Mouse (Mus musculus): ENCODE data around the gene Nfib. TPM values are rescaled to one million over a fixed set of nuclear protein-coding genes. Genes with fewer than 3 reads are reported as not detected.

The Nfib gene
- polyA plus RNA-seq, 1 experiment from 2014 or later = 204 TPM

DNA sequence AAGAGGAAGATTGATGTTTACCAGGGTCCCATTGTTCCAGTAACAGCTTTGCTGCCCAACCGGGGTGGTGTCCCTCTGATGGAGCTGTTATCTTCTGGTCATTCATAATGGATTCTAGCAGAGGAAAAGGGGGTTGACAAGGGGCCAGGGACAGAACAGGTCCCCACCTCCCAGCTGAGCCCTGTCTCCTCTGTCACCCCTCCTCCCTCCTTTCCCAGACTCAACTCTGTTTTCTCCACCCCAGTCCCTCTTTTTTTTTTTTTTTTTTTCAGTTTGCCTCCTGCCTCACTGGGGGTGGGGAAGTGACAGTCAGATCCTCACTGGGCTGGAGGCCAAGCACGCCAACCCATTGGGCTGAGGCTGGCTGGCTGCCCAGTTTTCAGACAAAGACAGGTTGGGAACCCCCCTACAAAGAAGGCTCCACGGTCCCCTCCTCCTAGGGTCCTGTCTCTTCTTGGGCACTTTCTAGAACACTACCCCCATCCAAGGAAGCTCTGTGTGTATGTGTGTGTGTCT is 83.2 kb downstream of the Nfib start:
- no peaks in the 10 kb centered on the region for H3K36me3 ChIP-seq (ENCODE audit: poor library complexity, severe bottlenecking)
- ATAC-seq = peak; percentile 86
- H3K9me3 ChIP-seq (replicated peaks) = no peaks in the 10 kb centered on the region
- peak overlapping the region; percentile 27 for H3K4me2 ChIP-seq
- H3K27me3 ChIP-seq = no peaks in the 10 kb centered on the region
- H3K4me3 ChIP-seq = no peak overlapping the region
- H3K27ac ChIP-seq = peak overlapping the region; percentile 93
- WGBS = 8% methylated on average over 3 of the region's 3 CpGs
- H3K4me1 ChIP-seq = peaks cover 65% of the 10 kb centered on the region
- H3K9ac ChIP-seq = no peak overlapping the region

DNA sequence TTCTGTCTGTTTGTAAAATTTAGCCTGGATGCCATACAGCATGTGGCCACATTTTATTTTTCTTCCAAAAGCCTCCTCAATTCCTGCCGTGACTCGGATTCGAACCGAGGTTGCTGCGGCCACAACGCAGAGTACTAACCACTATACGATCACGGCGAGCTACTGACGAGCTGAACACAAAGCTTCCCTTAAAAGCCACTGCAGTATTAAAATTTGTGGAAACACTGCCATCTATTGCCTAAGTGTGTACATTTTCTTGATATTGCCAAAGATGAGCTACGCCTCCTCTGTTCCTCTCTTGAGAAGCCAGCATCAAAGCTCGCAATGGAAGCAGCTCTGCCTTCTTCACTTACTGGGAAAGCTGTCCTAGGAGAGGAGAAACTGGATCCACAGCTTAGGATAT is 86.0 kb downstream of the Nfib start:
- Histone ChIP-seq H3K4me1 (peaks cover 64% of the 10 kb centered on the region), H3K36me3 (ENCODE audit: poor library complexity, severe bottlenecking) (no peaks in the 10 kb centered on the region), H3K9me3 (replicated peaks) (no peaks in the 10 kb centered on the region), H3K27ac (peak overlapping the region; percentile 65), H3K9ac (no peak overlapping the region), H3K4me2 (no peak overlapping the region), H3K27me3 (no peaks in the 10 kb centered on the region), H3K4me3 (no peak overlapping the region)
- 59% methylated on average over 12 of the region's 12 CpGs for WGBS
- peak; percentile 59 for ATAC-seq

DNA sequence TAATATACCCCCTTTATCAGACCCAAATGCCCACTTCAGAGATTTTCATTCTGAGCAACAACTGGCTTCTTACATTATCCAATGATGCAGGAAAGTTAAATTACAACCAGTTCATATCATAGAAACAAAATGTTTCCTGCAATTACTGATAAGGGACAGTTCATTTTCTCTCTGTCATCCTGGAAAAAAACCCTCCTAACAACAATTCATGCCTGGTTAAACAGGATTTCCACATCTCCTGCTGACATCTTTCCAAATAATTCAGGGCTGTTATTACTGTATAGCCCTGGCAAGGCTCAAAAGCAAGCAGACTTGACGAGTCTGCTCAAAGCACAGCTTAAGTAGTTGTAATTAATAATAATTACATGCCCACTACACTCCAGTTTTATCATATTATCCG is 86.5 kb downstream of the Nfib start:
- H3K27me3 ChIP-seq = no peaks in the 10 kb centered on the region
- no peaks in the 10 kb centered on the region for H3K9me3 ChIP-seq (replicated peaks)
- no peak overlapping the region for H3K4me3 ChIP-seq
- 0 out of 2 replicates have a peak overlapping the region, but pooled peaks have one; percentile 65 for H3K27ac ChIP-seq
- ATAC-seq = no peak
- H3K9ac ChIP-seq = no peak overlapping the region
- 25% methylated on average over 2 of the region's 2 CpGs for WGBS
- peaks cover 68% of the 10 kb centered on the region for H3K4me1 ChIP-seq
- no peak overlapping the region for H3K4me2 ChIP-seq
- H3K36me3 ChIP-seq (ENCODE audit: poor library complexity, severe bottlenecking) = no peaks in the 10 kb centered on the region

DNA sequence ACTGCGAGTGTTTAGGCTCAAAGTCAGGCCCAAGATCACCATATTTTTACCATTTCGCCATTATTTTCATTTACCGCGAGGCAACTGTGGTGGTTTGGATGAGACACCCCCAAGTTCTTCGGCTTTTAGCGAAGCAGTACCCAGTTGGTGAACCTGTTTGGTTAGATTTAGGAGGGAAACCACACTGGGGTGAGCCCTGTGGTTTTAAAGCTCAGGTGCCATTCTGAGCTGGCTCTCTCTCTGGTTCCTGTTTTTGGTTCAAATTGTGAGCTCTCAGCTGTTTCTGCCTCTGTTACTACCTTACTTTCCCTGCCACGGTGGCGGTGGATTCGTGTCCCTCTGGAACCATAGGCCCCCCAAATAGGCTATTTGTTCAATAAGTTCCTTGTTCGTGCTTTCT is 88.3 kb downstream of the Nfib start:
- H3K4me1 ChIP-seq = peaks cover 61% of the 10 kb centered on the region
- no peaks in the 10 kb centered on the region for H3K36me3 ChIP-seq (ENCODE audit: poor library complexity, severe bottlenecking)
- no peak overlapping the region for H3K4me2 ChIP-seq

DNA sequence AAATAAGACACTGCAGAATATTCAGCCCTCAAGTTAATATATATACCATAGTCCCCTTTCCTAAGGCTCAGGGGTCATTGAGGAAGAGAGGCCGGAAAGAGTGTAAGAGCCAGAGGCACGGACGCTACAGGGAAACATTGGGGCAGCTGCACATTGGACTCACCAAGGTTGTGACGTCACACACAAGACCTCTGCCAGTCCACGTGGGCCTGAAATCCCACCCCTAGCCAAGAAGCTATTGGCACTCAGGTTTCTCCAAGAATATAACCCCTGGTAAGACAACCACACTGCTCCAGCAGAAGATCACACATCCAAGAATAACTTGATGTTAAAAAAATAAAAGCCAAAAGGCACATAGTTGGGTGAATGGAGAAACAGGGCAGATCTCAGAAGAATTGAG is 89.8 kb downstream of the Nfib start:
- Histone ChIP-seq H3K9ac (no peak overlapping the region), H3K4me2 (no peak overlapping the region), H3K27ac (no peak overlapping the region), H3K4me3 (no peak overlapping the region), H3K27me3 (no peaks in the 10 kb centered on the region), H3K36me3 (ENCODE audit: poor library complexity, severe bottlenecking) (no peaks in the 10 kb centered on the region), H3K4me1 (peaks cover 45% of the 10 kb centered on the region), H3K9me3 (replicated peaks) (no peaks in the 10 kb centered on the region)
- no peak for ATAC-seq
- 94% methylated on average over 5 of the region's 5 CpGs for WGBS

More for the DNA sequence above, 88.3 kb downstream of the Nfib start:
- Histone ChIP-seq H3K4me3 (no peak overlapping the region), H3K27ac (no peak overlapping the region), H3K9me3 (replicated peaks) (no peaks in the 10 kb centered on the region), H3K9ac (no peak overlapping the region), H3K27me3 (no peaks in the 10 kb centered on the region)
- no peak for ATAC-seq
- WGBS = 93% methylated on average over 10 of the region's 10 CpGs

DNA sequence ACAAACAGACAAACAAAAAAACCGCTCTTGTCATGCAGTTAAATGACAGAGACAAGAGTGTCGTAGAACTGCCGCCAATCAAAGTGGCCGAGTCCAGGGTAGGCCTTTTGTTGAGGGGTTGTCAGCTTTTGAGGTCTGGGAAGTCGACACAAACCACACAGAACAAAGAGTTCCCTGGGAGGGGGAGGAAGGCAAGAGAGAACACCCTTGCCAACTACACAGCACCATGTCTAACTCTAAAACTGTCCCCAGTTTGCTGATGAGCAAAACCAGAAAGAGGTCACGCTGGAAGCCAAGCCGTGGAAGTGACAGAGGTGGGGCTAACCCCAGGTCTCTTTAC is 91.1 kb downstream of the Nfib start:
- no peak overlapping the region; the same call in 1 of the 2 replicates for H3K9ac ChIP-seq
- H3K27ac ChIP-seq = peak overlapping the region; percentile 60
- no peaks in the 10 kb centered on the region for H3K27me3 ChIP-seq
- H3K36me3 ChIP-seq (ENCODE audit: poor library complexity, severe bottlenecking) = no peaks in the 10 kb centered on the region
- 16% methylated on average over 7 of the region's 7 CpGs for WGBS
- no peak overlapping the region for H3K4me3 ChIP-seq
- H3K9me3 ChIP-seq (replicated peaks) = no peaks in the 10 kb centered on the region
- peaks cover 37% of the 10 kb centered on the region for H3K4me1 ChIP-seq
- ATAC-seq = peak; percentile 57
- peak overlapping the region; percentile 37; the same call in 1 of the 2 replicates for H3K4me2 ChIP-seq

DNA sequence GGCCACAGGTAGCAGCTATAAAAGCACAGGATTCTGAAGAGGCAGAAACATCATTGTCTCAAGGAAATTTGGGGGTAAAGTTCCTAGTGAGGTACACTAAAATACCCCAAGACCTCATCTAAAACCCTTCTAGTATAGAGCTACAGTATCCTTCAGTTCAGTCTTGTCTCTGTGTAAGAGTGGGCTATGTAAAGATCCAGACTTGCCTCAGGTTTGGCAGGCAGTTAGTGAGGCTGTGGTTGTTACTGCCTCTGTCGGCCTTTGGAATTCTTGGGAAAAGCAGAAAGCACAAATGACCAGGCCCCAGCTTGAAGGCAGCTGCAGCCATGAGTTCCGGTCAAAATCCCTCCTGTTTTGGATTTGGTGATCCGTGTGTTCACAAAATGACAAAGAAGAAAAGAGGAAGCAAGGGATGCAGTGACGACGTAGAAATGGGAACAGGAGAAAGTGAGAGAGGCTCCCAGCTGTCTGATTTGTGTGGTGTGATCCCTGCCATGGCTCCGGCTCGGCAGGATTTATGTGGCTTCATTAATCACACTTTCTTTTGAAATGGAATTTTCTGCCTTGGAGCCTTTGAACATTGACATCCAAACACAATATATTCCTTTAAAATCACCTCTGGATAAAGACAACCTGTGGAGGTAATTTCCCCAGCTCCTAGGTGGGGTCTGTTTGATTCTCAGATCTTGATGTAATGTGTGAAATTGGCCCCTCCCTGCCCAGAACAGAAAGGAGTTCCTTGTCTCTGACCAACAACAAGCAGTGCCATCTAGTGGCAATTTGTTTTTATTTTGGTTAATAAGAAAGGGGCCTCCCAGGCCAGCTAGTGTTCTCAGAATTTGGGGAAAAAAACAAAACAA is 91.7 kb downstream of the Nfib start:
- Histone ChIP-seq H3K27me3 (no peaks in the 10 kb centered on the region), H3K4me1 (peaks cover 31% of the 10 kb centered on the region), H3K4me3 (no peak overlapping the region), H3K36me3 (ENCODE audit: poor library complexity, severe bottlenecking) (no peaks in the 10 kb centered on the region), H3K4me2 (peak overlapping the region; percentile 37), H3K9ac (no peak overlapping the region), H3K9me3 (replicated peaks) (no peaks in the 10 kb centered on the region), H3K27ac (peak overlapping the region; percentile 60)
- ATAC-seq = peak; percentile 85
- 26% methylated on average over 7 of the region's 7 CpGs for WGBS

DNA sequence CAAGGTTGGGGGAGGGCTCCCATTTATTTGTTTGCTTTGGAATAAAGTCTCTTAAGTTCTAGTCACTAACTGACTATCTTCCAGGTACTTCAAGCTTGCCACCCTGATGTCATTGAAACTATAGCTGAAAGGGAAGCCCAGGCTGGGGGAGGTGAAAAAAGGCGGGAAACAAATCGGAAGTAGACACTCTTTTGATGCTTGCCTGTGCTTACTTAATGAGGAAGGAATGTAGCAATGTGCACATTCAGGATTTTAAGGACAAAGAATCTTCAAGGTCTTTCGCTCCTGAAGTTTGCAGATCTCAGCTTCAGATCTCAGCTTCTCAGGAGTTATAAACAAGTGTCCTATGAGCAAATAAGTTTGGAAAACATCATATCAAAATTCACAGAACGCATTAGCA is 95.9 kb downstream of the Nfib start:
- ATAC-seq = no peak
- Histone ChIP-seq H3K36me3 (ENCODE audit: poor library complexity, severe bottlenecking) (no peaks in the 10 kb centered on the region), H3K4me2 (no peak overlapping the region), H3K4me1 (peaks cover 35% of the 10 kb centered on the region), H3K27me3 (no peaks in the 10 kb centered on the region), H3K4me3 (no peak overlapping the region), H3K9ac (no peak overlapping the region), H3K9me3 (replicated peaks) (no peaks in the 10 kb centered on the region), H3K27ac (no peak overlapping the region)
- 54% methylated on average over 4 of the region's 4 CpGs for WGBS

DNA sequence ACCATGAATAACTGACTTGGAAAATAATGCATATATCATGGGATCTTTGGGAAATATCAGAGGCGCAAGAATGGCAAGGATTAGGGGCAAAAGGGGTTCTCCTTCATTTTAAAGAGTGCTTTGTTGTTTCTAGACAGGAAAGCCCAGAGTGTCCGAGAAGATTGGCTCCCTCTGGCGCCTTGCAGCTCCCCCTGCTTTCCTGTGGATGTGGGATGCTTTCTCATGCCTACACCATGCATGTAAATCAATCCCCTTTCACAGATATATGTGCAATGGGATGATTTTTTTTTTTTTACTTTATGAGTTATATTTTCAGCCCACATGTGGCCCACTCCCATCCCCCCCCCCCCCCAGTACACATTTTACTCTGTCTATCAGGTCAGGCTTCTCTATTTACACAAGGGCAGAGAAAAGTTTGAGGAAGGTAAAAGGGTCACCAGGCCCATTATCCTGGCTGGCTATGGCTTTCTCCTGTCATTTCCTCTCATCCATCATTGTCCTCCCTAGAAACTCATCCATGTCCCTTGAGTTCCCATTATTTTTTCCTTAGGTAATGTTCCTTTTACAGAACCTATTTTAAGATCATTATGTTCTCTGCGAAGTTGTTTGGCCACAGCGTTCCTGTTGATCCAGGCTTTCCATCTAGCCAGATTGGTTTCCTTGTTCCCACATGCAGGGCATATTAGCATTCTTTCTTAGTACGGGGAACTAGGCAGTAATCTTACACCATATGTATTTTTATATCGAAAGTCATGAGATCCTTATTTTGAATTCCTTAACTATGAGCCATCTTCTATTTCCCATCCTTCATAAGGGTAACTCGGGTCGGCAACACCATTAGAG is 96.6 kb downstream of the Nfib start:
- H3K36me3 ChIP-seq (ENCODE audit: poor library complexity, severe bottlenecking) = no peaks in the 10 kb centered on the region
- peaks cover 33% of the 10 kb centered on the region for H3K4me1 ChIP-seq
- ATAC-seq = no peak
- 84% methylated on average over 9 of the region's 9 CpGs for WGBS
- no peak overlapping the region for H3K27ac ChIP-seq
- H3K9ac ChIP-seq = no peak overlapping the region
- H3K4me2 ChIP-seq = no peak overlapping the region
- H3K27me3 ChIP-seq = no peaks in the 10 kb centered on the region
- H3K9me3 ChIP-seq (replicated peaks) = no peaks in the 10 kb centered on the region
- H3K4me3 ChIP-seq = no peak overlapping the region

DNA sequence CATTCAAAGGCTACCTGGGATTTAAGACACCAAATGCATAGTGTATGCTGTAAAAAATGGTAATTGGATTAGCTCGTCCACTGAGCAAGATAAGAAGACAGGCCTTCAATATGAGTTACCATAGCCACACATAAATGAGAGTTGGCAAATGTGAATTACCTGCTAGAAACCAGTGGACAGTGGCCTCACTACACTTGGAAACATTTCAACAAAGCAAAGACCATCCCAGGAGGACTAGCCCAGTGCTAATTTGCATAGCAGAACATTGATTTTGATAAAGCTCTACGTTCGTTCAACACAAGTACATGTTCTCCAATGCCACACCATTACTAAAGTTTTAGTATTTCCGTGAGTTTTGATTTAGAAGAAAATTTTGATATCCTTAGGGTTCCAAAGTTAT is 98.3 kb downstream of the Nfib start:
- WGBS = 76% methylated on average over 4 of the region's 4 CpGs

DNA sequence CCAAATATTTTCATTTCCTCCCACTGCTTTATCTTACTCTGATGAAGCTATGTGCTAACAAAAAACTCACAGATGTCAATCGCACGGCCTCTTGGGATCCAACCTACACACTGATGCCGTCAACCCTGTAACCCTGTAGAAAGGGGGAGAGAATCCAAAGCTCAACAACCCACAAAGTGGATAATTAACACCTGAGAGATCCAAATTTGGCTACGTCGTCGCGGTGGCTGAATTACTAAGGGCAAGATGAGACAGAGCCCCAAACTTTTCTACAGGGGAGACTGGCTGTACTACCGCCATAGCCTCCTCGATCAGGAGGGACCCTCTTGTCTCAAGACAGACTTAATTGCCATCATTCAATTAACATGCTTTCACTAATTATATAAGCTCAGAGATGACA is 99.2 kb downstream of the Nfib start:
- H3K36me3 ChIP-seq (ENCODE audit: poor library complexity, severe bottlenecking) = no peaks in the 10 kb centered on the region
- 51% methylated on average over 9 of the region's 9 CpGs for WGBS
- ATAC-seq = no peak

More for the DNA sequence above, 98.3 kb downstream of the Nfib start:
- Histone ChIP-seq H3K36me3 (ENCODE audit: poor library complexity, severe bottlenecking) (no peaks in the 10 kb centered on the region), H3K27me3 (no peaks in the 10 kb centered on the region), H3K4me3 (no peak overlapping the region), H3K4me2 (no peak overlapping the region), H3K9ac (no peak overlapping the region), H3K4me1 (peaks cover 27% of the 10 kb centered on the region), H3K27ac (no peak overlapping the region), H3K9me3 (replicated peaks) (no peaks in the 10 kb centered on the region)
- ATAC-seq = no peak

More for the DNA sequence above, 99.2 kb downstream of the Nfib start:
- no peak overlapping the region for H3K4me2 ChIP-seq
- H3K27me3 ChIP-seq = no peaks in the 10 kb centered on the region
- H3K9me3 ChIP-seq (replicated peaks) = 0 out of 2 replicates have a peak, but pooled peaks cover 7% of the 10 kb centered on the region
- no peak overlapping the region for H3K9ac ChIP-seq
- no peak overlapping the region for H3K4me3 ChIP-seq
- peak overlapping the region; percentile 41; the same call in 1 of the 2 replicates for H3K27ac ChIP-seq
- peaks cover 27% of the 10 kb centered on the region for H3K4me1 ChIP-seq
